Mouse (Mus musculus): ENCODE measurements around the gene Ralb.

DNA sequence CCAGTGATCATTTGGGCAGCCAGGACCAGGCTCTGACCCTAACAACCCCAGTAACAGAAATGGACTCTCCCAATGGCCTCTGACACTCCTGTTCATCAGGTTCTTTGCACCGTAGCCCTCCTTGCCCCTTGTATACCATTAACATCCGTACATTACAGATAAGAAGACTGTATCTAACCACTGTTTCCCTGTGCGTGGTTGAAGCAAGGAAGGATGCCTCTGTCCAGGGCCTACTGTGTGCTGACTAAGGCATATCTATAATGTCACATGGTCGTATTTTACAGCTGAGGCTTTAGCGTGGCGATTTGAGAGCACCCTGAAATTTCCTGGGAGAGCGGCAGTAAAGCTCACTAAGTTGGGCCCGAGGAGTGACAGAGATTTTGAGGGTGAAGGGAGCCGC lies 5.8 kb upstream of the Ralb start:
- no peak for TF ChIP-seq CTCF (IDR thresholded peaks at IDR 0.05; ENCODE audit: low read depth)
- no peak for TF ChIP-seq EP300 (IDR thresholded peaks at IDR 0.05; ENCODE audit: low read depth)

All from liver, postnatal 0 days (tissue).